Mouse (Mus musculus): Measurements from ENCODE around the gene Gm6685. TPM values are rescaled to one million over a fixed set of nuclear protein-coding genes. Genes with fewer than 3 reads are reported as not detected.
A peak's percentile ranks its signal among the peaks of the same experiment; 100 is the strongest.
"Not testable (repeated sequence)": the region's sequence is repeated elsewhere in the genome, so short reads cannot be mapped to it uniquely, and the experiment has no call there.

Gene Gm6685
- not detected in 2 replicates for polyA plus RNA-seq (2015; fragmentation: Nextera tagmentation; extraction: Ambion mirVana)

DNA sequence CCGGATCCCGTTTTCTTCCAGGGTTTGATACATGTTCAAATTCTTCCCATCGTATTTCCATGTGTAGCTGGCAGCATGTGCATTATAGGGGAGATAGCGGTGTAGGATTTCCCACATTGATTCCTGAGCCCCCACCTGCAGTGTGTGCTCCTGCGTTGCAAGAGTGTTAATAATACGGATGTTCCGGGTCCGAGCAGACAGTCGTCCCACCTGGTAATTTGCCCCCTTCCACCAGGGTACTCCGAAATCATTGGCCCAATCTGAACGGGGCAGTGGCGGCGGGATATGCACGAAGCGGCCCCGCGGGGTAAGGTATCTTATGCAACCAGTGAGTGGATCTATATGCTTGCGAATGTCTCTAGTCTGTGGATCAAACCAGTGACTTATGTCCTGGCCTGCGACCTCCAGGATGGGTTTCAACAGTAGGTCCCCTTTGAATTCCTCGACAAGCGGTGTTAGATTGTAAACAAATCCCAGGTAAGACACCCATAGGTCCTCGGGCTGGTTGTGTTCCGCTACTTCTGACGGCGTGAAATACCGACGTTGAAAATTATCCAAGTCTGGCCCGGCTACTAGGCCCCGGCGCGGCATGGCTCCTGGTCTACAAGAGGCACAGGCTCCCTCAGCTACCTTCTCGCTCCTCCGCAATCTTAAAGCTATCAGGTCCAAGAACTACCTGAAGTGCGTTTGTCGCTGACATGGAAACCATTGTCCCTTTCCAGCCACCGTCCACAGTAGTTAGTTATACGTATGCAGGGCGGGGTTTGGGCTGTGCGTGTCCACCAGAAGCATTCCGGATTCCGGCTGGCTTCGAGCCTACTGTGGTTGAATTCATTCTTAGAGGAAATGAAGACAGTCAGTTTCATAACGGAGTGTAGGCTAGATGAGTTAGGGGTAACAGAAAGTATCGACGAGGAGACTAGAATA, at the start of gene Gm6685:
Gene Gm6685 (minus strand): TSS at position 644 of the 927 bp plus-strand sequence.
- H3K9ac ChIP-seq (ENCODE audit: low read length); ATAC-seq (ENCODE audit: insufficient read depth, low FRiP score); H3K4me3 ChIP-seq (replicated peaks; ENCODE audit: low read length); H3K27me3 ChIP-seq (ENCODE audit: control insufficient read depth, insufficient read depth, low read length); H3K4me1 ChIP-seq (ENCODE audit: control insufficient read depth, insufficient read depth, low read length); H3K27ac ChIP-seq (ENCODE audit: low read length); H3K9me3 ChIP-seq (replicated peaks; ENCODE audit: control insufficient read depth, low read length); H3K4me2 ChIP-seq (ENCODE audit: low read depth, low read length); H3K36me3 ChIP-seq (ENCODE audit: control insufficient read depth, insufficient read depth, low read length): not testable (repeated sequence)
- WGBS, result 91% methylated on average over 36 of the region's 45 CpGs

GRCm38 (mm10) chr11:28375891-28376290, 36.2 kb upstream of the Gm6685 start:
- no peaks in the 10 kb centered on the region for H3K27me3 ChIP-seq (ENCODE audit: control insufficient read depth, insufficient read depth, low read length)
- H3K4me3 ChIP-seq (replicated peaks; ENCODE audit: low read length), result no peak overlapping the region
- no peak overlapping the region for H3K4me2 ChIP-seq (ENCODE audit: low read depth, low read length)
- no peaks in the 10 kb centered on the region for H3K36me3 ChIP-seq (ENCODE audit: control insufficient read depth, insufficient read depth, low read length)
- H3K9me3 ChIP-seq (replicated peaks; ENCODE audit: control insufficient read depth, low read length), result no peaks in the 10 kb centered on the region
- H3K9ac ChIP-seq (ENCODE audit: low read length), result no peak overlapping the region
- H3K27ac ChIP-seq (ENCODE audit: low read length), result no peak overlapping the region
- no peak for ATAC-seq (ENCODE audit: insufficient read depth, low FRiP score)
- H3K4me1 ChIP-seq (ENCODE audit: control insufficient read depth, insufficient read depth, low read length), result no peaks in the 10 kb centered on the region

DNA sequence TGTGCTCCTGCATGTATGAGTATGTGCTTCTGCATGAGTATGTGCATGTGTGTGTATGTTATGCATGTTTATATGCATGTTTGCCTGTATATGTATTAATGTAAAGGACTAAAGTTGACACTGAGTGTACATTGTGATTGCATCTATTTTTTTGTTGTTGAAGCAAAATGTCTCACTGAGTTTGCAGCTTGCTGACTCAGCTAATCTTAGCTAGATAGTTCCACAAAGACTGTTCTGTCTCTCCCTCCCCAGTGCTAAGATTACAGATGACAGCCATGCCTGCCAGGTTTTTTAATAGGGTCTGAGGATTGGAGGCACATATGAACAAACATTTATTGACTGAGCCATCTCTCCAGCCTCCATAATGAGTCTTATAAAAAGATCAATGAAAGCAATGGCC, 35.0 kb upstream of the Gm6685 start:
- no peak overlapping the region for H3K27ac ChIP-seq (ENCODE audit: low read length)

GRCm38 (mm10) chr11:28371381-28371780, 31.7 kb upstream of the Gm6685 start:
- 51% methylated on average over 5 of the region's 5 CpGs for WGBS
- H3K27me3 ChIP-seq (ENCODE audit: control insufficient read depth, insufficient read depth, low read length), result not testable (repeated sequence)

More for the DNA sequence above, 35.0 kb upstream of the Gm6685 start:
- ATAC-seq (ENCODE audit: insufficient read depth, low FRiP score), result no peak
- H3K36me3 ChIP-seq (ENCODE audit: control insufficient read depth, insufficient read depth, low read length), result no peaks in the 10 kb centered on the region
- no peaks in the 10 kb centered on the region for H3K9me3 ChIP-seq (replicated peaks; ENCODE audit: control insufficient read depth, low read length)
- H3K4me2 ChIP-seq (ENCODE audit: low read depth, low read length), result no peak overlapping the region
- H3K9ac ChIP-seq (ENCODE audit: low read length), result no peak overlapping the region
- H3K4me3 ChIP-seq (replicated peaks; ENCODE audit: low read length), result no peak overlapping the region
- no peaks in the 10 kb centered on the region for H3K27me3 ChIP-seq (ENCODE audit: control insufficient read depth, insufficient read depth, low read length)
- H3K4me1 ChIP-seq (ENCODE audit: control insufficient read depth, insufficient read depth, low read length), result no peaks in the 10 kb centered on the region

GRCm38 (mm10) chr11:28365929-28366244, 26.2 kb upstream of the Gm6685 start:
- Histone ChIP-seq H3K9ac (ENCODE audit: low read length) (peak overlapping the region; percentile 60; the same call in 1 of the 2 replicates), H3K9me3 (replicated peaks; ENCODE audit: control insufficient read depth, low read length) (no peaks in the 10 kb centered on the region), H3K4me3 (replicated peaks; ENCODE audit: low read length) (no peak overlapping the region; the same call in 1 of the 2 replicates), H3K4me2 (ENCODE audit: low read depth, low read length) (peak overlapping the region; percentile 70), H3K4me1 (ENCODE audit: control insufficient read depth, insufficient read depth, low read length) (0 out of 2 replicates have a peak, but pooled peaks cover 6% of the 10 kb centered on the region), H3K27ac (ENCODE audit: low read length) (no peak overlapping the region), H3K36me3 (ENCODE audit: control insufficient read depth, insufficient read depth, low read length) (no peaks in the 10 kb centered on the region), H3K27me3 (ENCODE audit: control insufficient read depth, insufficient read depth, low read length) (no peaks in the 10 kb centered on the region)
- no peak for ATAC-seq (ENCODE audit: insufficient read depth, low FRiP score)
- WGBS, result 69% methylated on average over 2 of the region's 2 CpGs

More at GRCm38 (mm10) chr11:28371381-28371780, 31.7 kb upstream of the Gm6685 start:
- not testable (repeated sequence) for H3K27ac ChIP-seq (ENCODE audit: low read length); ATAC-seq (ENCODE audit: insufficient read depth, low FRiP score); H3K4me1 ChIP-seq (ENCODE audit: control insufficient read depth, insufficient read depth, low read length); H3K36me3 ChIP-seq (ENCODE audit: control insufficient read depth, insufficient read depth, low read length); H3K4me2 ChIP-seq (ENCODE audit: low read depth, low read length); H3K4me3 ChIP-seq (replicated peaks; ENCODE audit: low read length); H3K9ac ChIP-seq (ENCODE audit: low read length); H3K9me3 ChIP-seq (replicated peaks; ENCODE audit: control insufficient read depth, low read length)

- 0 out of 2 replicates have a peak, but pooled peaks cover 6% of the 10 kb centered on the region for H3K4me1 ChIP-seq (ENCODE audit: control insufficient read depth, insufficient read depth, low read length)
- no peaks in the 10 kb centered on the region for H3K36me3 ChIP-seq (ENCODE audit: control insufficient read depth, insufficient read depth, low read length)
- ATAC-seq (ENCODE audit: insufficient read depth, low FRiP score), result peak; percentile 86
- H3K27ac ChIP-seq (ENCODE audit: low read length), result no peak overlapping the region
- no peaks in the 10 kb centered on the region for H3K9me3 ChIP-seq (replicated peaks; ENCODE audit: control insufficient read depth, low read length)
- peak overlapping the region; percentile 60 for H3K9ac ChIP-seq (ENCODE audit: low read length)
- H3K4me3 ChIP-seq (replicated peaks; ENCODE audit: low read length), result peak overlapping the region; percentile 42
- 12% methylated on average over 26 of the region's 26 CpGs for WGBS
- H3K4me2 ChIP-seq (ENCODE audit: low read depth, low read length), result peak overlapping the region; percentile 70
- H3K27me3 ChIP-seq (ENCODE audit: control insufficient read depth, insufficient read depth, low read length), result no peaks in the 10 kb centered on the region
These were observed 25.7 kb upstream of the Gm6685 start for GRCm38 (mm10) chr11:28365209-28365928.

DNA sequence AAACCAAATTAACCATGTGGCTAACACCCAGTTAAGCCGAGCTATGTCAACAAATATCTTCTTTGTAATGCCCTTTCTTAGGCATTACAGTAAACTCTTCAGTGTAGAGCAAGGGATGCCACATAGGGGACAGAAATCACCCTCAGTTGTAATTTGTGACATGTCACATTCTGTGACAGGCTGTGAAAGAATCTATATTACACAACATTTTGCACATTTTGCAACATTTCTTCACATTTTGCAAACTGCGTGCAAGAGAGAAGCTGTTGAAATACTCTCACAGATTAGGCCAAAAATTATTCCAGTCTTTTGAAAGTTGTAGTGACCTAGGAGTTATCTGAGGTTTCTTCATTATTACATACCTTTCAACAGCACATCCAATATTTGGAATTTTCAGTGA, 3.8 kb upstream of the Gm6685 start:
- Histone ChIP-seq H3K9ac (ENCODE audit: low read length) (no peak overlapping the region), H3K4me3 (replicated peaks; ENCODE audit: low read length) (no peak overlapping the region), H3K9me3 (replicated peaks; ENCODE audit: control insufficient read depth, low read length) (no peaks in the 10 kb centered on the region), H3K4me2 (ENCODE audit: low read depth, low read length) (no peak overlapping the region), H3K27ac (ENCODE audit: low read length) (no peak overlapping the region), H3K27me3 (ENCODE audit: control insufficient read depth, insufficient read depth, low read length) (no peaks in the 10 kb centered on the region), H3K4me1 (ENCODE audit: control insufficient read depth, insufficient read depth, low read length) (no peaks in the 10 kb centered on the region), H3K36me3 (ENCODE audit: control insufficient read depth, insufficient read depth, low read length) (no peaks in the 10 kb centered on the region)
- ATAC-seq (ENCODE audit: insufficient read depth, low FRiP score), result no peak
- 79% methylated on average over 2 of the region's 2 CpGs for WGBS

GRCm38 (mm10) chr11:28341887-28342286, 2.2 kb upstream of the Gm6685 start:
- Histone ChIP-seq H3K27me3 (ENCODE audit: control insufficient read depth, insufficient read depth, low read length) (no peaks in the 10 kb centered on the region), H3K36me3 (ENCODE audit: control insufficient read depth, insufficient read depth, low read length) (no peaks in the 10 kb centered on the region), H3K4me2 (ENCODE audit: low read depth, low read length) (no peak overlapping the region), H3K27ac (ENCODE audit: low read length) (no peak overlapping the region), H3K9me3 (replicated peaks; ENCODE audit: control insufficient read depth, low read length) (no peaks in the 10 kb centered on the region), H3K9ac (ENCODE audit: low read length) (no peak overlapping the region), H3K4me1 (ENCODE audit: control insufficient read depth, insufficient read depth, low read length) (no peaks in the 10 kb centered on the region), H3K4me3 (replicated peaks; ENCODE audit: low read length) (no peak overlapping the region)
- no peak for ATAC-seq (ENCODE audit: insufficient read depth, low FRiP score)
- WGBS, result 70% methylated on average over 5 of the region's 5 CpGs

DNA sequence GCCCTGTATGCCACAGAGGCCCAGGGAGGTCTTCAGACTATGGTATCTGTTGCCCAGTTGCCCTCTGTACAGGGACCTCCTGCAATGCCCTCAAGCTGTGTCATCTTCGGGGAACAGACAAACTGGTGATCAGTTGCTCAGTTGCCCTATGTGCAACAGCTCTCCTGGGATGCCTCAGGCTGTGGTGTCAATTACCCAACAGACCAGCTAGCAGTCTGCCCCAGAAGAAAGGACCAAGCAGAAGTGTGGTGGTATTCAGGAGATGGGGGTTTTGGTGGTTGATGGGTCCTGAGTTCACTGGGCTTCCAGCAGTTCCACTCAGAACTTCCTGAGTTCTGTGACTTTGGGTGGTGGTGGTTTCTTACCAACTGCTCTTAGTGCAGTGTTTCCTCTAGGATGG, 11.8 kb downstream of the Gm6685 start:
- Histone ChIP-seq H3K4me3 (replicated peaks; ENCODE audit: low read length) (no peak overlapping the region), H3K36me3 (ENCODE audit: control insufficient read depth, insufficient read depth, low read length) (no peaks in the 10 kb centered on the region), H3K4me2 (ENCODE audit: low read depth, low read length) (no peak overlapping the region), H3K4me1 (ENCODE audit: control insufficient read depth, insufficient read depth, low read length) (no peaks in the 10 kb centered on the region), H3K9me3 (replicated peaks; ENCODE audit: control insufficient read depth, low read length) (no peaks in the 10 kb centered on the region), H3K27me3 (ENCODE audit: control insufficient read depth, insufficient read depth, low read length) (no peaks in the 10 kb centered on the region), H3K27ac (ENCODE audit: low read length) (no peak overlapping the region), H3K9ac (ENCODE audit: low read length) (no peak overlapping the region)
- no peak for ATAC-seq (ENCODE audit: insufficient read depth, low FRiP score)
- 69% methylated on average over 1 of the region's 1 CpGs for WGBS
